Mouse (Mus musculus) MEL (cell line): ENCODE data around the gene Fblim1. TPM values are rescaled to one million over a fixed set of nuclear protein-coding genes. Genes with fewer than 3 reads are reported as not detected.

ENCODE experiments used
- DNase-seq: peaks from one replicate; pipeline ENCODE4 v3.0.0; 2011; ENCODE audit warnings: low read depth, low spot score
- H3K27ac ChIP-seq: 2 replicates; pipeline ENCODE4 v1.5.1; 2012; ENCODE audit warnings: low read depth, mild to moderate bottlenecking, control low read depth, low read length, moderate library complexity; ENCODE audit not compliant: control insufficient read depth
- H3K27me3 ChIP-seq, 2 experiments: fragments of 150-350 bp in 1 of 2; sonication (generic) in 1 of 2; 2 replicates each; pipeline ENCODE4 v1.6.1; 2012; ENCODE audit warnings: low read length in 2 of 2, mild to moderate bottlenecking in 2 of 2, improper control_type of control experiment in 1 of 2, moderate library complexity in 1 of 2; ENCODE audit not compliant: insufficient read depth in 2 of 2, control insufficient read depth in 1 of 2
- H3K36me3 ChIP-seq, 2 experiments: 2 replicates each; pipeline ENCODE4 v1.6.1; 2012 to 2014; ENCODE audit warnings: low read length in 2 of 2, improper control_type of control experiment in 1 of 2, inconsistent platforms in 1 of 2, mild to moderate bottlenecking in 1 of 2; ENCODE audit not compliant: insufficient read depth in 2 of 2, control insufficient read depth in 1 of 2
- H3K4me1 ChIP-seq, 2 experiments: fragments of 150-350 bp in 1 of 2; sonication (generic) in 1 of 2; 2 replicates each; pipeline ENCODE4 v1.6.1; 2012; ENCODE audit warnings: low read length in 2 of 2, improper control_type of control experiment in 1 of 2, mild to moderate bottlenecking in 1 of 2; ENCODE audit not compliant: insufficient read depth in 2 of 2, control insufficient read depth in 1 of 2
- H3K4me3 ChIP-seq, 2 experiments: fragments of 150-350 bp in 1 of 2; sonication (generic) in 1 of 2; 2 replicates each; pipeline ENCODE4 v1.5.1; 2012; ENCODE audit warnings: low read depth in 2 of 2, low read length in 2 of 2, mild to moderate bottlenecking in 2 of 2, moderate library complexity in 2 of 2, control low read depth in 1 of 2, improper control_type of control experiment in 1 of 2; ENCODE audit not compliant: control insufficient read depth in 1 of 2, insufficient read depth in 1 of 2
- H3K79me2 ChIP-seq: 2 replicates; pipeline ENCODE4 v1.6.1; 2012; ENCODE audit warnings: mild to moderate bottlenecking, low read length, moderate library complexity; ENCODE audit not compliant: control insufficient read depth, poor library complexity, insufficient read depth
- H3K9ac ChIP-seq: 2 replicates; pipeline ENCODE4 v1.6.1; 2012; ENCODE audit warnings: low read depth, mild to moderate bottlenecking, control low read depth, low read length, moderate library complexity; ENCODE audit not compliant: control insufficient read depth, poor library complexity, severe bottlenecking
- H3K9me3 ChIP-seq: fragments of 150-350 bp; sonication (generic); replicated peaks from 2 replicates; pipeline ENCODE4 v1.6.1; 2012; ENCODE audit warnings: mild to moderate bottlenecking, low read length, improper control_type of control experiment, moderate library complexity; ENCODE audit not compliant: insufficient read depth
- CHD1 ChIP-seq: IDR thresholded peaks from 2 replicates; pipeline ENCODE4 v1.6.1; 2012; ENCODE audit warnings: low read depth, mild to moderate bottlenecking, inconsistent platforms, low read length, improper control_type of control experiment
- E2F4 ChIP-seq: IDR thresholded peaks from 2 replicates; pipeline ENCODE4 v1.6.1; 2011; ENCODE audit warnings: low read depth, low read length, improper control_type of control experiment, borderline replicate concordance
- EP300 ChIP-seq, 2 experiments: IDR thresholded peaks; 2 replicates each; pipeline ENCODE4 v1.6.1; 2011; ENCODE audit warnings: improper control_type of control experiment in 2 of 2, low read length in 2 of 2, low read depth in 1 of 2, mild to moderate bottlenecking in 1 of 2
- ETS1 ChIP-seq: IDR thresholded peaks from 2 replicates; pipeline ENCODE4 v1.6.1; 2012; ENCODE audit warnings: low read depth, mild to moderate bottlenecking, inconsistent platforms, low read length, improper control_type of control experiment, moderate library complexity
- GABPA ChIP-seq: IDR thresholded peaks from 2 replicates; pipeline ENCODE4 v1.6.1; 2012; ENCODE audit warnings: low read depth, mild to moderate bottlenecking, inconsistent platforms, low read length, improper control_type of control experiment, moderate library complexity
- GATA1 ChIP-seq: IDR thresholded peaks from 2 replicates; pipeline ENCODE4 v1.6.1; 2011; ENCODE audit warnings: low read depth, low read length, improper control_type of control experiment
- JUND ChIP-seq: IDR thresholded peaks from 2 replicates; pipeline ENCODE4 v1.6.1; 2011; ENCODE audit warnings: low read depth, mild to moderate bottlenecking, improper control_type of control experiment, low read length
- MAFK ChIP-seq: IDR thresholded peaks from 2 replicates; pipeline ENCODE4 v1.6.1; 2011; ENCODE audit warnings: low read depth, mild to moderate bottlenecking, low read length, improper control_type of control experiment, borderline replicate concordance
- MAX ChIP-seq: IDR thresholded peaks from 2 replicates; pipeline ENCODE4 v1.6.1; 2011; ENCODE audit warnings: low read length, improper control_type of control experiment
- MAZ ChIP-seq: IDR thresholded peaks from 2 replicates; pipeline ENCODE4 v1.6.1; 2012; ENCODE audit warnings: low read depth, mild to moderate bottlenecking, inconsistent platforms, low read length, improper control_type of control experiment
- MYB ChIP-seq: IDR thresholded peaks from 2 replicates; pipeline ENCODE4 v1.6.1; 2011; ENCODE audit warnings: mild to moderate bottlenecking, low read depth, low read length, improper control_type of control experiment
- NELFE ChIP-seq: IDR thresholded peaks from 2 replicates; pipeline ENCODE4 v1.6.1; 2011; ENCODE audit warnings: low read depth, low read length, improper control_type of control experiment
- POLR2AphosphoS2 ChIP-seq: IDR thresholded peaks from 2 replicates; pipeline ENCODE4 v1.6.1; 2011; ENCODE audit warnings: low read length, improper control_type of control experiment
- POLR2AphosphoS5 ChIP-seq: IDR thresholded peaks from 2 replicates; pipeline ENCODE4 v1.6.1; 2012; ENCODE audit warnings: low read depth, borderline replicate concordance, mild to moderate bottlenecking, inconsistent platforms, low read length, moderate library complexity, mixed read lengths
- RCOR1 ChIP-seq: IDR thresholded peaks from 2 replicates; pipeline ENCODE4 v1.6.1; 2012; ENCODE audit warnings: low read depth, mild to moderate bottlenecking, inconsistent platforms, low read length, improper control_type of control experiment
- TAL1 ChIP-seq: IDR thresholded peaks from 2 replicates; pipeline ENCODE4 v1.6.1; 2012; ENCODE audit warnings: mild to moderate bottlenecking, inconsistent platforms, low read length, moderate library complexity, mixed read lengths
- TCF12 ChIP-seq: IDR thresholded peaks from 2 replicates; pipeline ENCODE4 v1.6.1; 2014; ENCODE audit warnings: low read depth, mild to moderate bottlenecking, inconsistent platforms, low read length, improper control_type of control experiment, moderate library complexity
- UBTF ChIP-seq: IDR thresholded peaks from 2 replicates; pipeline ENCODE4 v1.6.1; 2012; ENCODE audit warnings: low read depth, mild to moderate bottlenecking, inconsistent platforms, low read length, improper control_type of control experiment, moderate library complexity, borderline replicate concordance; ENCODE audit not compliant: insufficient read depth
- USF1 ChIP-seq: IDR thresholded peaks from 2 replicates; pipeline ENCODE4 v1.6.1; 2014; ENCODE audit warnings: low read depth, mild to moderate bottlenecking, inconsistent platforms, low read length, improper control_type of control experiment, moderate library complexity
- USF2 ChIP-seq, 2 experiments: IDR thresholded peaks; 2 replicates each; pipeline ENCODE4 v1.6.1; 2011 to 2012; ENCODE audit warnings: improper control_type of control experiment in 2 of 2, low read length in 2 of 2, borderline replicate concordance in 1 of 2, inconsistent platforms in 1 of 2, low read depth in 1 of 2, mild to moderate bottlenecking in 1 of 2; ENCODE audit not compliant: insufficient read depth in 1 of 2
- ZC3H11A ChIP-seq: IDR thresholded peaks from 2 replicates; pipeline ENCODE4 v1.6.1; 2012; ENCODE audit warnings: low read depth, mild to moderate bottlenecking, inconsistent platforms, low read length, improper control_type of control experiment
- ZKSCAN1 ChIP-seq: IDR thresholded peaks from 2 replicates; pipeline ENCODE4 v1.6.1; 2012; ENCODE audit warnings: low read depth, mild to moderate bottlenecking, inconsistent platforms, low read length, improper control_type of control experiment, moderate library complexity
- ZNF384 ChIP-seq: IDR thresholded peaks from 2 replicates; pipeline ENCODE4 v1.6.1; 2012; ENCODE audit warnings: low read depth, mild to moderate bottlenecking, inconsistent platforms, low read length, improper control_type of control experiment
- polyA plus RNA-seq, 2 experiments: library from polyadenylated mRNA; stranded (reverse) in 1 of 2; unstranded in 1 of 2; fragments of >175 nt in 1 of 2; fragments of >200 nt in 1 of 2; gene quantifications; 2 replicates each; pipeline versions ENCODE4 v1.2.1 to v1.2.4; 2012; ENCODE audit warnings: low replicate concordance in 2 of 2, low read depth in 1 of 2; ENCODE audit not compliant: insufficient read length in 2 of 2, insufficient read depth in 1 of 2, missing spikeins in 1 of 2
- total RNA-seq: library from RNA; depleted of rRNA; stranded (reverse); fragments of 300-350 nt; gene quantifications from 2 replicates; pipeline ENCODE4 v1.2.3, GENCODE M21; 2012

Fblim1 gene
- total and polyA plus RNA-seq, 3 experiments = not detected

DNA sequence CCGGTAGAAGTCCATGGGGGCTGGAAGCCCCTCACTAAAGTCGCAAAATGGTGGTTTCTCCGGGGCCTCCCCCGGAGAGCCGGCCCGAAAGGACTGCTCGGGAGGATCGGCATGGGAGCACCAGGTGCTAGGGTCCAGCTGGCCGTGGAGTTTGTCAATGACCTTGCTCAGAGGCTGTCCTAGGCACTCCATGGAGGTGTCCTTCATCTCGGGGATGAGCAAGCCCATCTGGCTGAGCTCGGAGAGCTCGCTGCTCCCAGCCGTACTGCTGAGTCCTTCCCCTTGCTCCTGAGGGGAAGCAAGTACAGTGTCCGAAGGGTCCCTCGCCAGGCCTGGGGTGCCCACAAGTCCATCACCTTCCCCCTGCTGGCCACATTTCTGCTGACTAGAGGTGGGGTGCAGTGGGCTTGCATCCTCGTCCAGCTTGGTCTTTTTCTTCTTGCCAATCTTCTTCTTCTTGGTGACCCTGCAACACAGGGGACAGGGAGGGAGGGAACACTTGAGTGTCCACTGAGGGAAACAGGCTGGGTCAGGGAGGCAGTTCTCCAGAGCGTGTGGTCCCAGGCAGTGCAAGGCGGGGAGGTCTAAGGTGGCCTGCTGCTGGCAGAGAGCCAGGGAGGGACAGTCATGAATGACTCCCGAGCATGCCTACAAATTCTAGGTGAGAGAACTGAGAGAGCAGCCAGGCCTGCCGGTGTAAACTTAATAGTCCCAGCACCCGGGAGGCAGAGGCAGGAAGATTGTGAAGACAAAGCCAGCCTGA lies 26.4 kb upstream of the Fblim1 start:
- Histone ChIP-seq H3K4me1 (no peaks in the 10 kb centered on the region), H3K9me3 (no peaks in the 10 kb centered on the region), H3K36me3 (peaks cover 0 to 1% of the 10 kb centered on the region in 2 experiments; a peak in 1 of 4 replicates), H3K4me3 (no peak overlapping the region), H3K27ac (no peak overlapping the region), H3K9ac (no peak overlapping the region), H3K79me2 (no peaks in the 10 kb centered on the region), H3K27me3 (no peaks in the 10 kb centered on the region)
- TF ChIP-seq GABPA (no peak), POLR2AphosphoS5 (no peak), TAL1 (no peak), GATA1 (no peak), USF1 (no peak), RCOR1 (no peak), ZC3H11A (no peak), MYB (no peak), CHD1 (no peak), NELFE (no peak), TCF12 (no peak), ZNF384 (no peak), ZKSCAN1 (no peak), USF2 (IDR thresholded peaks at IDR 0.05; ENCODE audit: borderline replicate concordance in 1 of 2, insufficient read depth in 1 of 2, low read depth in 1 of 2, low read length in 2 of 2) (no peak)
- DNase-seq = no peak

DNA sequence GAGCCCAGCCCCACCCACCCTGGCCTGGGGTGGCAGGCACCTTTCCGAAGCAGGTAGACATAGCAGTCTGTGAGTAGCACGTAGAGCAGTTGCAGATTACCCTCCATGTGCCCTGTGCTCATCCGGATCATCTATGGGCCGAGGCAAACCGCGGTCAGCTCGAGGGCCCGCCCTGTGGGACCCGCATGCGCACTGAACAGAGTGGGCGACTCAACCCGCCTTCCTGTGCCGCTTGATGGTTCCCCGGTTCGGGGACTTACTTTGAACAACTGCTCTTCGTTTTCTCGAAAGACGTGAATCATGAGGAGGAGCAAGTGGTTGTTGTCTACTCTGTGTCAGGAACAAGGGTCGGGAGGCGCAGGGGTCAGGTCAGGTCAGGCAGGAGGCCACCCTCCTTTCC lies 25.4 kb upstream of the Fblim1 start:
- no peaks in the 10 kb centered on the region for H3K4me1 ChIP-seq
- peaks cover 0 to 1% of the 10 kb centered on the region in 2 experiments; a peak in 1 of 4 replicates for H3K36me3 ChIP-seq
- H3K9ac ChIP-seq = no peak overlapping the region
- TF ChIP-seq JUND (no peak), MAX (no peak), NELFE (no peak), TAL1 (no peak), ETS1 (no peak), GATA1 (no peak), EP300 (IDR thresholded peaks at IDR 0.05; ENCODE audit: low read depth in 1 of 2, low read length in 2 of 2) (no peak), MAZ (no peak), GABPA (no peak), E2F4 (no peak), MAFK (no peak), POLR2AphosphoS2 (no peak), UBTF (no peak)
- TF ChIP-seq, all 39 proteins: peak for 0
- H3K4me3 ChIP-seq = no peak overlapping the region
- no peaks in the 10 kb centered on the region for H3K27me3 ChIP-seq
- H3K27ac ChIP-seq = no peak overlapping the region
- no peaks in the 10 kb centered on the region for H3K79me2 ChIP-seq
- DNase-seq = no peak
- H3K9me3 ChIP-seq = no peaks in the 10 kb centered on the region
